8 mouse cellular contexts compared by ENCODE assay signal in genomic region chr2:121442259-121443067, GRCm38 (mm10). TPM values are rescaled to one million over a fixed set of nuclear protein-coding genes. Genes with fewer than 3 reads are reported as not detected.
DNase-seq lines count a peak whose midpoint lies in the region; ATAC-seq and TF ChIP-seq lines count a peak whose summit lies in the region.

No protein-coding gene starts in this region.

- H3K4me3 ChIP-seq in G1E (ENCODE audit: low read depth, low read length): peak overlapping the region; percentile 74
- H3K4me3 ChIP-seq in cerebellum, adult 2 months (replicated peaks; ENCODE audit: insufficient read depth, low read depth, low read length): peak overlapping the region; percentile 39
- H3K4me3 ChIP-seq in forebrain, embryonic 16.5 days (replicated peaks; ENCODE audit: low read length): peak overlapping the region; percentile 31
- H3K4me3 ChIP-seq in hindbrain, embryonic 13.5 days: peak overlapping the region; percentile 32
- H3K4me3 ChIP-seq in midbrain, embryonic 16.5 days (ENCODE audit: low read depth, low read length): peak overlapping the region; percentile 22
- peak overlapping the region; percentile 64 for H3K4me3 ChIP-seq in testis, adult 2 months (ENCODE audit: control insufficient read depth, low read depth, low read length)

- peak; percentile 76 for DNase-seq in G1E (ENCODE audit: low spot score)
- DNase-seq in cerebellum, adult 2 months: peak; percentile 60 to 61
- peak; percentile 91 for DNase-seq in liver
- DNase-seq in frontal cortex, postnatal 14 days (ENCODE audit: low spot score in 2 of 2): no peak

- 1% methylated on average over 30 of the region's 30 CpGs for whole genome bisulfite sequencing in cerebellum, adult 2 months
- WGBS in forebrain, embryonic 16.5 days: under 1% methylated on average over 30 of the region's 30 CpGs
- 2% methylated on average over 30 of the region's 30 CpGs for WGBS in hindbrain, embryonic 13.5 days
- 1% methylated on average over 28 of the region's 30 CpGs for WGBS in midbrain, embryonic 16.5 days

- peak overlapping the region; percentile 59 for H3K4me2 ChIP-seq in forebrain, embryonic 16.5 days (ENCODE audit: low read length)
- peak overlapping the region; percentile 58 for H3K4me2 ChIP-seq in hindbrain, embryonic 13.5 days
- H3K4me2 ChIP-seq in midbrain, embryonic 16.5 days (ENCODE audit: low read length): peak overlapping the region; percentile 52

- TF ChIP-seq POLR2A in cerebellum, adult 2 months (IDR thresholded peaks at IDR 0.05; ENCODE audit: borderline replicate concordance, insufficient read depth, low read length): no peak
- TF ChIP-seq POLR2A in testis, adult 2 months (IDR thresholded peaks at IDR 0.05; ENCODE audit: control insufficient read depth, low read depth, low read length): no peak

- H3K9ac ChIP-seq in forebrain, embryonic 16.5 days (replicated peaks; ENCODE audit: low read depth, low read length): 0 out of 2 replicates have a peak overlapping the region, but pooled peaks have one; percentile 19
- 0 out of 2 replicates have a peak overlapping the region, but pooled peaks have one; percentile 29 for H3K9ac ChIP-seq in hindbrain, embryonic 13.5 days
- H3K9ac ChIP-seq in midbrain, embryonic 16.5 days (ENCODE audit: low read depth, low read length): peak overlapping the region; percentile 31; the same call in 1 of the 2 replicates

- peaks cover 39% of the 10 kb centered on the region for H3K36me3 ChIP-seq in G1E (replicated peaks)
- peaks cover 21% of the 10 kb centered on the region for H3K36me3 ChIP-seq in forebrain, embryonic 16.5 days (ENCODE audit: control insufficient read depth, insufficient read depth)
- peaks cover 26% of the 10 kb centered on the region for H3K36me3 ChIP-seq in hindbrain, embryonic 13.5 days
- peaks cover 16% of the 10 kb centered on the region for H3K36me3 ChIP-seq in midbrain, embryonic 16.5 days (ENCODE audit: control insufficient read depth, insufficient read depth, low read length)
- H3K36me3 ChIP-seq in testis, adult 2 months (ENCODE audit: control insufficient read depth, insufficient read depth, low read length): no peaks in the 10 kb centered on the region

- H3K4me1 ChIP-seq in G1E (ENCODE audit: insufficient read depth, low read depth, low read length): peaks cover 44% of the 10 kb centered on the region
- peaks cover 6% of the 10 kb centered on the region for H3K4me1 ChIP-seq in cerebellum, adult 2 months (ENCODE audit: control insufficient read depth, insufficient read depth, low read length)
- peaks cover 14% of the 10 kb centered on the region for H3K4me1 ChIP-seq in forebrain, embryonic 16.5 days (replicated peaks; ENCODE audit: control insufficient read depth, insufficient read depth, low read length)
- H3K4me1 ChIP-seq in hindbrain, embryonic 13.5 days (replicated peaks): peaks cover 16% of the 10 kb centered on the region
- H3K4me1 ChIP-seq in midbrain, embryonic 16.5 days (ENCODE audit: control insufficient read depth, insufficient read depth, low read length): peaks cover 7% of the 10 kb centered on the region; the same call in 1 of the 2 replicates
- H3K4me1 ChIP-seq in testis, adult 2 months (ENCODE audit: control insufficient read depth, insufficient read depth, low read length): peaks cover 8% of the 10 kb centered on the region

- H3K9me3 ChIP-seq in G1E (replicated peaks): no peaks in the 10 kb centered on the region
- no peaks in the 10 kb centered on the region for H3K9me3 ChIP-seq in forebrain, embryonic 16.5 days (ENCODE audit: control insufficient read depth, low read length)
- no peaks in the 10 kb centered on the region for H3K9me3 ChIP-seq in hindbrain, embryonic 13.5 days
- no peaks in the 10 kb centered on the region for H3K9me3 ChIP-seq in midbrain, embryonic 16.5 days (replicated peaks; ENCODE audit: control insufficient read depth, low read length, poor library complexity, severe bottlenecking)

- 0 out of 2 replicates have a peak, but pooled peaks cover 2% of the 10 kb centered on the region for H3K27me3 ChIP-seq in G1E (ENCODE audit: insufficient read depth, low read length)
- no peaks in the 10 kb centered on the region for H3K27me3 ChIP-seq in cerebellum, adult 2 months (ENCODE audit: control insufficient read depth, insufficient read depth, low read length)
- peaks cover 5% of the 10 kb centered on the region; the same call in 1 of the 2 replicates for H3K27me3 ChIP-seq in forebrain, embryonic 16.5 days (replicated peaks; ENCODE audit: control insufficient read depth, insufficient read depth, low read length)
- peaks cover 36% of the 10 kb centered on the region for H3K27me3 ChIP-seq in hindbrain, embryonic 13.5 days
- H3K27me3 ChIP-seq in midbrain, embryonic 16.5 days (ENCODE audit: control insufficient read depth, insufficient read depth, low read depth, low read length): peaks cover 15% of the 10 kb centered on the region
- H3K27me3 ChIP-seq in testis, adult 2 months (ENCODE audit: control insufficient read depth, insufficient read depth, low read length): no peaks in the 10 kb centered on the region

- ATAC-seq in G1E (ENCODE audit: extremely low read depth, insufficient number of reproducible peaks, low FRiP score, poor library complexity, severe bottlenecking): peak; percentile 57; the same call in 1 of the 2 replicates
- peak; percentile 18; the same call in 1 of the 2 replicates for ATAC-seq in forebrain, embryonic 16.5 days
- peak; percentile 52 for ATAC-seq in hindbrain, embryonic 13.5 days (ENCODE audit: low FRiP score)
- no peak for ATAC-seq in midbrain, embryonic 16.5 days

- no peak overlapping the region for H3K27ac ChIP-seq in cerebellum, adult 2 months (ENCODE audit: insufficient read depth, low read length)
- H3K27ac ChIP-seq in forebrain, embryonic 16.5 days (ENCODE audit: low read length): no peak overlapping the region
- H3K27ac ChIP-seq in hindbrain, embryonic 13.5 days: no peak overlapping the region
- H3K27ac ChIP-seq in midbrain, embryonic 16.5 days (ENCODE audit: low read length): no peak overlapping the region
- H3K27ac ChIP-seq in testis, adult 2 months (ENCODE audit: control insufficient read depth, insufficient read depth, low read depth, low read length): no peak overlapping the region

- no peak for TF ChIP-seq CTCF in G1E (IDR thresholded peaks at IDR 0.05; ENCODE audit: low read depth, low read length)
- no peak for TF ChIP-seq CTCF in cerebellum, adult 2 months (IDR thresholded peaks at IDR 0.05; ENCODE audit: borderline replicate concordance, insufficient read depth, low read depth, low read length)
- TF ChIP-seq CTCF in testis, adult 2 months (IDR thresholded peaks at IDR 0.05; ENCODE audit: control insufficient read depth, insufficient read depth, insufficient replicate concordance, low read depth, low read length): no peak

RNA-seq across cellular contexts. Expression of gene Ell3, which starts 1.6 kb away (rescaled TPM):
- total RNA-seq in G1E (2014; fragmentation: Nextera tagmentation) (not detected in 2 replicates), G1E (2017) (0.29 TPM in 1 of 2 replicates, not detected in the other)
- polyA plus RNA-seq in G1E (2012): 0.02 TPM in 1 of 2 replicates, not detected in the other
- 0.08 TPM in 1 of 2 replicates, not detected in the other for polyA plus RNA-seq in cerebellum, adult 2 months (2012; rRNA removed)
- polyA plus RNA-seq in forebrain, embryonic 16.5 days (2015; fragmentation: Nextera tagmentation; extraction: Ambion mirVana): 2.3 and 2.5 TPM in 2 replicates
- polyA plus RNA-seq in hindbrain, embryonic 13.5 days (2015; fragmentation: Nextera tagmentation; extraction: Ambion mirVana): 2.5 and 2.8 TPM in 2 replicates
- polyA plus RNA-seq in midbrain, embryonic 16.5 days (2015; fragmentation: Nextera tagmentation; extraction: Ambion mirVana): 2.9 and 3.5 TPM in 2 replicates
- polyA plus RNA-seq in testis, adult 2 months (2012; rRNA removed): 4.9 and 5.8 TPM in 2 replicates

RNA-seq across cellular contexts. Expression of gene Serf2, which starts 6.5 kb away (rescaled TPM):
- total RNA-seq in G1E (2014; fragmentation: Nextera tagmentation): 123 and 125 TPM in 2 replicates
- total RNA-seq in G1E (2017): 282 and 373 TPM in 2 replicates
- 206 and 279 TPM in 2 replicates for polyA plus RNA-seq in G1E (2012)
- polyA plus RNA-seq in cerebellum, adult 2 months (2012; rRNA removed): 282 and 303 TPM in 2 replicates
- 254 and 305 TPM in 2 replicates for polyA plus RNA-seq in forebrain, embryonic 16.5 days (2015; fragmentation: Nextera tagmentation; extraction: Ambion mirVana)
- 391 and 404 TPM in 2 replicates for polyA plus RNA-seq in hindbrain, embryonic 13.5 days (2015; fragmentation: Nextera tagmentation; extraction: Ambion mirVana)
- 247 and 265 TPM in 2 replicates for polyA plus RNA-seq in midbrain, embryonic 16.5 days (2015; fragmentation: Nextera tagmentation; extraction: Ambion mirVana)
- polyA plus RNA-seq in testis, adult 2 months (2012; rRNA removed): 192 and 208 TPM in 2 replicates

RNA-seq across cellular contexts. Expression of gene Hypk, which starts 10.6 kb away (rescaled TPM):
- total RNA-seq in G1E (2014; fragmentation: Nextera tagmentation) (20.7 and 21.5 TPM in 2 replicates), G1E (2017) (73.2 and 82.9 TPM in 2 replicates)
- polyA plus RNA-seq in G1E (2012): 112 and 124 TPM in 2 replicates
- 24.7 and 27.5 TPM in 2 replicates for polyA plus RNA-seq in cerebellum, adult 2 months (2012; rRNA removed)
- polyA plus RNA-seq in forebrain, embryonic 16.5 days (2015; fragmentation: Nextera tagmentation; extraction: Ambion mirVana): 105 and 108 TPM in 2 replicates
- 111 and 119 TPM in 2 replicates for polyA plus RNA-seq in hindbrain, embryonic 13.5 days (2015; fragmentation: Nextera tagmentation; extraction: Ambion mirVana)
- 103 and 110 TPM in 2 replicates for polyA plus RNA-seq in midbrain, embryonic 16.5 days (2015; fragmentation: Nextera tagmentation; extraction: Ambion mirVana)
- polyA plus RNA-seq in testis, adult 2 months (2012; rRNA removed): 6.6 and 12.2 TPM in 2 replicates

RNA-seq across cellular contexts. Expression of gene Serinc4, which starts 14.1 kb away (rescaled TPM):
- total RNA-seq in G1E (2014; fragmentation: Nextera tagmentation) (not detected in 2 replicates), G1E (2017) (0.58 and 1.3 TPM in 2 replicates)
- not detected in 2 replicates for polyA plus RNA-seq in G1E (2012)
- polyA plus RNA-seq in cerebellum, adult 2 months (2012; rRNA removed): 0.46 and 0.57 TPM in 2 replicates
- 1.6 and 1.7 TPM in 2 replicates for polyA plus RNA-seq in forebrain, embryonic 16.5 days (2015; fragmentation: Nextera tagmentation; extraction: Ambion mirVana)
- polyA plus RNA-seq in hindbrain, embryonic 13.5 days (2015; fragmentation: Nextera tagmentation; extraction: Ambion mirVana): 1.3 TPM in 2 replicates
- 1.6 and 1.7 TPM in 2 replicates for polyA plus RNA-seq in midbrain, embryonic 16.5 days (2015; fragmentation: Nextera tagmentation; extraction: Ambion mirVana)
- 3.1 and 4.4 TPM in 2 replicates for polyA plus RNA-seq in testis, adult 2 months (2012; rRNA removed)

RNA-seq across cellular contexts. Expression of gene Catsper2, which starts 28.9 kb away (rescaled TPM):
- total RNA-seq in G1E (2014; fragmentation: Nextera tagmentation): 2.9 and 3.4 TPM in 2 replicates
- 0.55 and 1.2 TPM in 2 replicates for total RNA-seq in G1E (2017)
- 0.11 and 0.13 TPM in 2 replicates for polyA plus RNA-seq in G1E (2012)
- 7.1 and 7.4 TPM in 2 replicates for polyA plus RNA-seq in cerebellum, adult 2 months (2012; rRNA removed)
- polyA plus RNA-seq in forebrain, embryonic 16.5 days (2015; fragmentation: Nextera tagmentation; extraction: Ambion mirVana): 4.5 and 7.5 TPM in 2 replicates
- polyA plus RNA-seq in hindbrain, embryonic 13.5 days (2015; fragmentation: Nextera tagmentation; extraction: Ambion mirVana): 5.7 and 6.8 TPM in 2 replicates
- 4.1 and 6.0 TPM in 2 replicates for polyA plus RNA-seq in midbrain, embryonic 16.5 days (2015; fragmentation: Nextera tagmentation; extraction: Ambion mirVana)
- polyA plus RNA-seq in testis, adult 2 months (2012; rRNA removed): 111 and 151 TPM in 2 replicates

Comparison
In these comparisons a context has a peak if more than half of its experiments do, and no peak if none do; other contexts are left out.
1. DNase-seq: peak in G1E (single experiment), cerebellum, adult 2 months (2 of 2) and liver (single experiment); none in frontal cortex, postnatal 14 days (0 of 2).
2. H3K4me3 ChIP-seq: peak in every context shown above with its lines; median percentile 74 in G1E; 64 in testis, adult 2 months; 39 in cerebellum, adult 2 months; 32 in hindbrain, embryonic 13.5 days; 31 in forebrain, embryonic 16.5 days; 22 in midbrain, embryonic 16.5 days.
3. Peak in every context shown above with its lines, with median percentiles within 50 percentile points of each other: H3K4me2 ChIP-seq and H3K9ac ChIP-seq.